Mouse (Mus musculus) midbrain, embryonic 12.5 days (tissue): Measurements from ENCODE around the gene Uqcc3. TPM values are rescaled to one million over a fixed set of nuclear protein-coding genes. Genes with fewer than 3 reads are reported as not detected.

ENCODE experiments used
- microRNA-seq: library from miRNA; unstranded; fragments of <30 nt; microRNA quantifications from one replicate; pipeline ENCODE4, GENCODE M21; 2017
- polyA plus RNA-seq: library from polyadenylated mRNA; unstranded; fragments of >200 nt; fragmentation: Nextera tagmentation; extraction: Ambion mirVana; gene quantifications from 2 replicates; pipeline ENCODE4 v1.2.1, GENCODE M21; 2016

Gene Uqcc3
- polyA plus RNA-seq, 1 experiment from 2014 or later, result 63.5 TPM

Small RNA genes within 50 kb of the gene (microRNA-seq; reads per million reads assigned to microRNA genes)
- gene Mir5136, result not detected

Other genes starting within 250 kb of the Uqcc3 start
- 0.50 and 0.59 TPM in 2 replicates for gene Chrm1, start 217.1 kb downstream of the Uqcc3 start, polyA plus RNA-seq
- 138 and 150 TPM in 2 replicates for gene Slc3a2, start 157.6 kb downstream of the Uqcc3 start, polyA plus RNA-seq
- 78.5 and 80.7 TPM in 2 replicates for gene Wdr74, start 145.1 kb downstream of the Uqcc3 start, polyA plus RNA-seq
- 3.3 and 4.5 TPM in 2 replicates for gene 1700092M07Rik, start 140.2 kb downstream of the Uqcc3 start, polyA plus RNA-seq
- gene Stx5a, start 139.5 kb downstream of the Uqcc3 start, polyA plus RNA-seq, result 121 and 127 TPM in 2 replicates
- gene Nxf1, start 123.8 kb downstream of the Uqcc3 start, polyA plus RNA-seq, result 210 and 224 TPM in 2 replicates
- gene Tmem223, start 109.9 kb downstream of the Uqcc3 start, polyA plus RNA-seq, result 211 and 214 TPM in 2 replicates
- 40.4 TPM in 2 replicates for gene Tmem179b, start 106.5 kb downstream of the Uqcc3 start, polyA plus RNA-seq
- 34.5 and 35.5 TPM in 2 replicates for gene Taf6l, start 94.5 kb downstream of the Uqcc3 start, polyA plus RNA-seq
- 154 and 160 TPM in 2 replicates for gene Polr2g, start 82.3 kb downstream of the Uqcc3 start, polyA plus RNA-seq
- 8.3 and 8.8 TPM in 2 replicates for gene Zbtb3, start 78.4 kb downstream of the Uqcc3 start, polyA plus RNA-seq
- gene Ttc9c, start 61.6 kb downstream of the Uqcc3 start, polyA plus RNA-seq, result 65.7 and 69.9 TPM in 2 replicates
- gene Hnrnpul2, start 60.9 kb downstream of the Uqcc3 start, polyA plus RNA-seq, result 6.0 and 6.4 TPM in 2 replicates
- not detected in 2 replicates for gene AC129217.1, start 51.1 kb downstream of the Uqcc3 start, polyA plus RNA-seq
- 68.0 and 68.7 TPM in 2 replicates for gene Bscl2, start 43.5 kb downstream of the Uqcc3 start, polyA plus RNA-seq
- gene Gng3, start 41.7 kb downstream of the Uqcc3 start, polyA plus RNA-seq, result 174 and 180 TPM in 2 replicates
- 0.55 and 0.62 TPM in 2 replicates for gene Lrrn4cl, start 30.2 kb downstream of the Uqcc3 start, polyA plus RNA-seq
- gene Ubxn1, start 9.4 kb downstream of the Uqcc3 start, polyA plus RNA-seq, result 172 and 175 TPM in 2 replicates
- gene Lbhd1, start 2.8 kb upstream of the Uqcc3 start, polyA plus RNA-seq, result 92.7 and 97.2 TPM in 2 replicates
- gene Gm49403, start 3.0 kb upstream of the Uqcc3 start, polyA plus RNA-seq, result not detected in 2 replicates
- 81.0 and 87.1 TPM in 2 replicates for gene 1810009A15Rik, start 7.9 kb upstream of the Uqcc3 start, polyA plus RNA-seq
- not detected in 2 replicates for gene Gm49416, start 8.0 kb upstream of the Uqcc3 start, polyA plus RNA-seq
- gene Ints5, start 12.1 kb upstream of the Uqcc3 start, polyA plus RNA-seq, result 46.2 and 46.6 TPM in 2 replicates
- 111 and 115 TPM in 2 replicates for gene Ganab, start 17.1 kb upstream of the Uqcc3 start, polyA plus RNA-seq
- 71.9 and 72.5 TPM in 2 replicates for gene B3gat3, start 39.5 kb upstream of the Uqcc3 start, polyA plus RNA-seq
- gene Rom1, start 48.4 kb upstream of the Uqcc3 start, polyA plus RNA-seq, result 2.1 and 2.2 TPM in 2 replicates
- gene Eml3, start 48.6 kb upstream of the Uqcc3 start, polyA plus RNA-seq, result 14.9 and 15.8 TPM in 2 replicates
- gene Mta2, start 61.0 kb upstream of the Uqcc3 start, polyA plus RNA-seq, result 189 and 192 TPM in 2 replicates
- 34.0 and 34.2 TPM in 2 replicates for gene Tut1, start 72.9 kb upstream of the Uqcc3 start, polyA plus RNA-seq
- gene Eef1g, start 86.1 kb upstream of the Uqcc3 start, polyA plus RNA-seq, result 338 and 351 TPM in 2 replicates
- gene Ahnak, start 108.4 kb upstream of the Uqcc3 start, polyA plus RNA-seq, result 7.6 and 12.2 TPM in 2 replicates
- gene Scgb1a1, start 207.0 kb upstream of the Uqcc3 start, polyA plus RNA-seq, result not detected in 2 replicates